Mouse (Mus musculus): ENCODE data around the gene Aprt. TPM values are rescaled to one million over a fixed set of nuclear protein-coding genes. Genes with fewer than 3 reads are reported as not detected.

Gene Aprt
- polyA plus RNA-seq, 1 experiment: 108 TPM

DNA sequence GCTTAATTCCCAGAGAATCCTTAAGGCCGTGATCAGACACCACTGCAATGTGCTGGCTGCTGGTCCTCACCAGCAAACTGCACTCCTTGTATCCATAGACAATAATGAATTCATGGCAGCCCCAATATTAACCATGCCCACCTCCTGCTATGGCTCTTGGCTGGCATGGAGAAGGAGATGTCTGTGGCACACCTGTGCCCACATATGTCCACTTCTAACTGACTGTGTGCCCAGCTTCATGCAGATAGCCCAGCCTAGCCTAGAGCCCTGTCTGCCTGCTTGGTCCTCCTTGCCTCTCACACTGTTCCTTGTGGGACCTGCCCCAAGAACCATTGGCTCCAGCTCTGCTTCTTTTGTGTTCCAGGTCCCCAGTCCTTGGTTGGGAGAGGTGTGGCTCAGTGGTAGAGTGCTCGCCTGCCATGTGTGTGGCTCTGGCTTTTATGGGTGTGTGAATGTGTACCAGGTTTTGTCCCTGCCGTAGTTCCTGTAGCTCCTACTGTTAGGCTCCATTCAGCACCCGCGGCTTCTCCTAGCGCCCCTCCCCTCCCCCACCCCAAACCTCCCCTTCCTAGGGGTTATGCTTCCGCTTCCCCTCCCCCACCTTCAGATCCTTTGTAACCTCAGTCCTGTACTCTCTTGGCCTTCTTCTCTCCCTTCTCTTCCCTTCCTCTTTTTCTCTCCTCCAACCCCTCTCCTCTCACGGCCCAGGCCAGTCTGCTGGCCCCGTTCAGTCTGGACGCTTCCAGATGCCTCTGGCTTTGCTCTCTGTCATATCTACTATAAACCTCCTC lies 19.3 kb downstream of the Aprt start:
- TF ChIP-seq CTCF (IDR thresholded peaks at IDR 0.05; ENCODE audit: insufficient read depth, low read length): no peak
- no peak for TF ChIP-seq POLR2A (IDR thresholded peaks at IDR 0.05; ENCODE audit: borderline replicate concordance, extremely low read depth, low read depth, low read length)
- peaks cover 5% of the 10 kb centered on the region for H3K4me1 ChIP-seq (ENCODE audit: control insufficient read depth, insufficient read depth, low read length)
- no peak for DNase-seq
- 47% methylated on average over 10 of the region's 10 CpGs for WGBS
- H3K4me3 ChIP-seq (replicated peaks; ENCODE audit: extremely low read depth, low read depth, low read length): no peak overlapping the region

DNA sequence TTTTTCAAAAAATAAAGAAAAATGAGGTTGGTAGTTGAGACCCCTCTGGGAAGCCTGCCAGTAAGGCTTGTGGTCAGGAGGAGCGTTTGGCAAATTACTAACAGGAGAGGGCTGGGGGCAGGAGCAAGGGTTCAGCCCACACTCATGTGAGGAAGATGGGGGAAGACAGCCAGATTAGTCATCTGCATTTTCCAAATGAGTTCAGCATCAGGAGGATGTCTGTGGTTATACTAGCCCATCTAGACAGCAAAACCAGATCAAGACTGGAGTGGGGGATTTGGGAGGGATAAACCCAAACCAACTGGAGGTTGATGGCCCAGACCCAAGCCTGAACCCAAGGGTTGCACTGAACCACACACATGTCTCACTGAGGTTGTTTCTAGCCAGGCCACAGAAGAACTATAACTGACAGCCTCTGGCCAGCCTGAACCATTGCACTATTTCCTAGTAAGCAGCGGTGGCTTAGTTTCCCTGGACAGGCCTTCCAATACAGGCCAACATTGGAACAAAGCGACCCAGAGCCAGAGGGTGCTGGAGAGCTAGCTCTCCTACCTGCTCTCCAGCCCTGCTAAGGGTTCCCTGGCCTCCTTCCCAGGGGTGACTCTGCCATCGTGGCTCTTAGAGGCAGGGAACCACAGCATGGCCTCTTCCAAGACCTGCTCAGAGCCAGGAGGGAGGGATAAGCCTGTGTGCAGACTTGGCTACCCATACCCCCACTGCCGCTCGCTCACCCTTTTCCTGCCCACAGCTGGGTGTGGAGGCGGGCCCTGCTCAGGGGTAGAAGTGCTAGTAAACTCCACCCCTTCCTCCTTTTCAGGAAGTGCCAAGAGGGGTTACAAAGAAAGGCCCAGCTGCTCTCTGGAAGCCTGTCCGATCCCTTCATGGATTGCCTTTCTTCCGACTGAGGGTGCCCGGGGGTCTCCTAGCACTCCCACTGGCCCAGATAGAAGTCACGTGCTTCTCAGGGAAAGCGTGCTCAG lies 20.4 kb downstream of the Aprt start:
- Histone ChIP-seq H3K4me1 (ENCODE audit: control insufficient read depth, insufficient read depth, low read length) (peaks cover 4% of the 10 kb centered on the region), H3K4me3 (replicated peaks; ENCODE audit: extremely low read depth, low read depth, low read length) (peak overlapping the region; percentile 40)
- peak; percentile 10; the same call in 1 of the 2 replicates for TF ChIP-seq CTCF (IDR thresholded peaks at IDR 0.05; ENCODE audit: insufficient read depth, low read length)
- peak; percentile 71 for TF ChIP-seq POLR2A (IDR thresholded peaks at IDR 0.05; ENCODE audit: borderline replicate concordance, extremely low read depth, low read depth, low read length)
- peak; percentile 75 for DNase-seq
- 26% methylated on average over 12 of the region's 12 CpGs for WGBS

DNA sequence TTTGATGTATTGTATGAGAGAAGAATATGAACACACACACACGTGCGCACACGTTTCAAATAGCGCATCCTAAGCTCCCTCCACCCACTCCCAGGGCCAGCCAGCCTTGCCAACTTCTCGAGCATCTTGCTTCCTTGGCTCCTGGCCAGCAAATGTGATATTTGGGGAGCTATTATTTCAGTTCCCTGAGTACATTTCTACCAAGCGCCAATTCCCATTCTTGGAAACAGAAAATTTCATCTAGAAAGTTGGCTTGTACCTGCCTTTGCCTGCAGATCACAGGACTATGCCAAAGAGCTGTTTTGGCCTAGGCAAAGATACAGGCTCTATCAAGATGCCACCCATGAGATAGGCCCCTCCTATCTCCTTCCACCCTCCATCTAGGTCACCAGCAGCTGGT lies 21.9 kb downstream of the Aprt start:
- H3K4me1 ChIP-seq (ENCODE audit: control insufficient read depth, insufficient read depth, low read length): no peaks in the 10 kb centered on the region; the same call in 1 of the 2 replicates
- DNase-seq: no peak
- WGBS: 44% methylated on average over 6 of the region's 6 CpGs
- no peak overlapping the region for H3K4me3 ChIP-seq (replicated peaks; ENCODE audit: extremely low read depth, low read depth, low read length)
- TF ChIP-seq POLR2A (IDR thresholded peaks at IDR 0.05; ENCODE audit: borderline replicate concordance, extremely low read depth, low read depth, low read length) (no peak), CTCF (IDR thresholded peaks at IDR 0.05; ENCODE audit: insufficient read depth, low read length) (no peak)

DNA sequence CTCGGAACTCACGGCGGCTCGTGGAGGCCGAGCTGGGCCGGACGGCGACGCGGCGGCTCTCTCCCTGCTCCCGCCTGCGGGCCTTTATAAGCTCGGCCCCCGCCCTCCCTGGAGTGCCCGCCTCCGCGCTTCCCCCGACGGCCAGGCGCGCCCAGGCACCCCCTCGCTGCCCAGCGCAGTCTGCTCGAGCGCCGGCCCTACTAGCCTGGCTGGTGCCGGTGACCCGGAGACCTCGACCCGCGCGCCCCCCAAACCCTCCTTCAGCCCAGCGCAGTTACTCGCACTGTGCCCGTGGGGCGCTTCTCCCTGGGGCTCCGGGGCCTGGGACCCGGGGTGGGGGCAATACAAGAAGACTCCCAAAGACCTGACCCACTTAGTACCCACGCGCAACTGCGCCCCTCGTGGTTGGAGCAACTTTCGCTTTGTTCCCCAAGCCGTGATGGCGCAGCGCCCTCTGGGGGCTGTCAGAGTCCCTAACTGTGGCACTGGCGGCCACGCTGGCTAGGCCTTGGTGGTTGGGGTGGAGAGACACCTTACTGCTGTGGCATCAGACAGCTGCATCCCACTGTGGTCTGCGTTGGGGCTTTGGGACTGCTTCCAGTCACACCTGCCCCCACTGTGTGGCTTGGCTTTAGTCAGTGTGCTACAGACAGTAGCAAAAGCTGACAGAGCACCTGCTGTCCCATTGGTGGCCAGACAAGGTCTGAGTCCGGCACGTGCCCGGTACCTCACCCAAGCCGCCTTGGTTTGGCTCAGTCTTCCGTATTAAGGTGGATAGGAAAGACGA lies 25.3 kb downstream of the Aprt start, which contains the start of gene Piezo1:
Gene Piezo1, minus strand, starts transcription at position 65 of the 787 bp plus-strand sequence.
- H3K4me1 ChIP-seq (ENCODE audit: control insufficient read depth, insufficient read depth, low read length): peaks cover 25% of the 10 kb centered on the region
- TF ChIP-seq CTCF (IDR thresholded peaks at IDR 0.05; ENCODE audit: insufficient read depth, low read length) (peak; percentile 100), POLR2A (IDR thresholded peaks at IDR 0.05; ENCODE audit: borderline replicate concordance, extremely low read depth, low read depth, low read length) (peak; percentile 91)
- DNase-seq: peak; percentile 98
- 9% methylated on average over 56 of the region's 56 CpGs for WGBS
- H3K4me3 ChIP-seq (replicated peaks; ENCODE audit: extremely low read depth, low read depth, low read length): peak within 1 kb of the TSS; percentile 71

DNA sequence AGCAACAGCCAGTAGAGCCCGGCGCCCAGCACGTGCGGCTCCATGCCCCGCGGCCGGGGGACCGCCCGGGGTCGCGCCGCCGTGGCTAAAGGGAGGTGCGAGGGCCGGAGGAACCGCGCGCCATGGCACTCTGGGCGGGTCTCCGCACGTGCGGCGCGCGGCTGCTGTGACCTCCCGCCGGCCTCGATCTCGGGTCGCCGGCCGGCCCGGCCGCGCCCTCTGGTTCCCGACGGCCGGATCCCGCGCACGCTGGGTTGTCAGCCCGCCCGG lies 25.8 kb downstream of the Aprt start:
- no peak for DNase-seq
- under 1% methylated on average over 42 of the region's 43 CpGs for WGBS
- TF ChIP-seq POLR2A (IDR thresholded peaks at IDR 0.05; ENCODE audit: borderline replicate concordance, extremely low read depth, low read depth, low read length) (no peak), CTCF (IDR thresholded peaks at IDR 0.05; ENCODE audit: insufficient read depth, low read length) (no peak)
- Histone ChIP-seq H3K4me3 (replicated peaks; ENCODE audit: extremely low read depth, low read depth, low read length) (peak overlapping the region; percentile 71), H3K4me1 (ENCODE audit: control insufficient read depth, insufficient read depth, low read length) (peaks cover 30% of the 10 kb centered on the region)

DNA sequence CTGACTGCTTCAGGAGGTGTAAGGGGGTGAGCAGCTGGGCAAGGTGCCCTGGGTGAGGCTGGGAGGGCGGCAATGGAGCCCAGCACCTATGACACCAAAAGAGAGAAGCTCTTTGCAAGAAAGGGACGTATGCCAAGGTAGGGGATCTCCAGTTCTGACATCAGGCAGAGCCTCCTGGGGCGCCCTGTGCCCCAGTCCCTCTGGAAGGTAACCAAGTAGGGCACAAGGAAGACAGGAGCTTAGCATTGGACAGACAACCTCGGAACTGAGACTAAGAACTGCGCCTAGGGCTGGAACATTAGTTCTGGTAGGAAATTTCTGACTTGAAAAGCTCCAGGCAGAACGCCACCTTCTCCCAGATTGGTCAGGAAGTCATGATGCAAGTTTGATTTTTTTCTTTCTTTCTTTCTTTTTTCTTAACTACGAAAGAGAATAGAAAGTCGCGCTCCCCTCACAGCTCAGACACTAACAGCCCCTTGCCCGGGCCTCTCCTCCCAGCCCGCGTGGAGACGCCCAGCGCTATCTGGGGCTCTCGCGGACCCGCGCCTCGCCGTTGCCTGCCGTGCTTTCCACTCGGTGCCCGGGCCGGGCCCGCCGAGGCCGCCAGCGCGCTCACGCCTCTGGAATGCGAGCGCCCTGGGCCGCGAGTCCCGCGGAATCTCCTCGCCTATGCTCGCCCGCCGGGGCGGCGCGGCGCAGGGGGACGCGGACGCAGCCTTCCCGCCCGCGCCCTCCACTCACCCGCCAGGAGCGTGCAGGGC lies 26.3 kb downstream of the Aprt start:
- TF ChIP-seq CTCF (IDR thresholded peaks at IDR 0.05; ENCODE audit: insufficient read depth, low read length): no peak
- TF ChIP-seq POLR2A (IDR thresholded peaks at IDR 0.05; ENCODE audit: borderline replicate concordance, extremely low read depth, low read depth, low read length): no peak
- peak; percentile 57 for DNase-seq
- H3K4me3 ChIP-seq (replicated peaks; ENCODE audit: extremely low read depth, low read depth, low read length): peak overlapping the region; percentile 71
- H3K4me1 ChIP-seq (ENCODE audit: control insufficient read depth, insufficient read depth, low read length): peaks cover 32% of the 10 kb centered on the region
- 2% methylated on average over 52 of the region's 52 CpGs for WGBS

DNA sequence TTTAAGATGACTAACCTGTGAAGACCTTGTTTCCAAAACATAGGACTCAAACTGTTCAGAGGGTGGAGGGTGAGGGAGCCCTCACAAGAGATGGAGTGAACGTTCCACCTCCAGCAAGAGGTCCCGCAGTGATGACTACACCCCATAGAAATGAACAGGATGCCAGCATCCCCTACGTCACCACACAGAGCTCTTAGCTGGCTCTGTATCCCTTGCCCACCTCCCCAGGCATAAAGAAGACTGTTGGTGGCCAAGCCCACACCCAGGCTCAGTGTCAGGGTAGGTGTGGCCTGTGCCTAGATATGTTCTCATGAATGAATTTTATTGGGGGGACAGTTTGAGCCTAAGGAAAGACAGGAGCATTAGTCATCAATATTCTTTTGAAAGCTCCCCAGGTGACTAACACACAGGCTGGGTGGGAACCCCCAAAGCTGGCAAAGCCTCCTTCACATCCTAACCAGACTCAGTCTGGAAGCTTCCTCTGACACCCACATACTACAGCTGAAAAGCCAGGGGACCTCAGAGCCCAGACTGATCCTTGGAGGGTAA lies 27.7 kb downstream of the Aprt start:
- Histone ChIP-seq H3K4me1 (ENCODE audit: control insufficient read depth, insufficient read depth, low read length) (peaks cover 32% of the 10 kb centered on the region), H3K4me3 (replicated peaks; ENCODE audit: extremely low read depth, low read depth, low read length) (no peak overlapping the region)
- no peak for DNase-seq
- TF ChIP-seq POLR2A (IDR thresholded peaks at IDR 0.05; ENCODE audit: borderline replicate concordance, extremely low read depth, low read depth, low read length): no peak
- no peak for TF ChIP-seq CTCF (IDR thresholded peaks at IDR 0.05; ENCODE audit: insufficient read depth, low read length)
- WGBS: 47% methylated on average over 3 of the region's 3 CpGs

DNA sequence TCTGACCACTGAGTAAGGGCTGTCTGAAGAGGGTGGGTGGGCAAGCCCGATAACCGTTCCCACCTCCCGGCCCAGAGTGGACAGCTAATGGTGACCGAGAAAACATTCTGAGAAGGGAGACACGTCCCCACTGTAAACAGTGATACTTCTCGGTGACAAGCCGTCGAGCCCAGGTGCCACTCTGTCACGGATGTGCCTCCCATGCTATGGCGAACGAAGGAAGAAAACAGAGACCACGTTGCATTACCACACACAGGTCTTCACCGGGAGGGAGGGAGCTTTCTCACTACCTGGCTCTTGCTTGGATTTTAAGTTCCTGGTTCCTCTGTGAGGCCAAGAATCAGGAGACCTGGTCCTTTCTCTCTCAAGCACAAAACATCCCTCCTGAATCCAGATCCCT lies 28.4 kb downstream of the Aprt start:
- no peak for DNase-seq
- WGBS: 37% methylated on average over 13 of the region's 13 CpGs
- H3K4me3 ChIP-seq (replicated peaks; ENCODE audit: extremely low read depth, low read depth, low read length): no peak overlapping the region

More for the DNA sequence above, 28.4 kb downstream of the Aprt start:
- TF ChIP-seq POLR2A (IDR thresholded peaks at IDR 0.05; ENCODE audit: borderline replicate concordance, extremely low read depth, low read depth, low read length) (no peak), CTCF (IDR thresholded peaks at IDR 0.05; ENCODE audit: insufficient read depth, low read length) (no peak)
- H3K4me1 ChIP-seq (ENCODE audit: control insufficient read depth, insufficient read depth, low read length): peaks cover 32% of the 10 kb centered on the region
